Mouse (Mus musculus): ENCODE measurements at regions not wholly inside any gene's neighbourhood (a gene's known extent, or its start where the extent isn't known, plus 50 kb on each side); places are given as distances from the start of the nearest gene placed in this dataset.

- no peak for DNase-seq (ENCODE audit: low read depth, low spot score)
Observed at GRCm38 (mm10) chr16:26169382-26169781, 63.8 kb upstream of the P3h2 start.

GRCm38 (mm10) chr16:26168216-26168615, 62.6 kb upstream of the P3h2 start:
- DNase-seq (ENCODE audit: low read depth, low spot score), result no peak

GRCm38 (mm10) chr16:26164066-26164465, 58.5 kb upstream of the P3h2 start:
- DNase-seq (ENCODE audit: low read depth, low spot score), result no peak

- no peak for DNase-seq (ENCODE audit: low read depth, low spot score)
Observed at GRCm38 (mm10) chr16:26163401-26163800, 57.8 kb upstream of the P3h2 start.

GRCm38 (mm10) chr16:26157606-26158005, 52.0 kb upstream of the P3h2 start:
- DNase-seq (ENCODE audit: low read depth, low spot score), result no peak

Data from mesoderm, embryonic 11.5 days (tissue).